Mouse (Mus musculus) erythroblast, embryonic 14.5 days (primary cell): ENCODE measurements around the gene Klhl15.

Source experiments
- GATA1 ChIP-seq: IDR thresholded peaks from 2 replicates; pipeline ENCODE4 v1.6.1; 2012; ENCODE audit warnings: low read length, inconsistent platforms, mixed read lengths
- TAL1 ChIP-seq: IDR thresholded peaks from 3 replicates; pipeline ENCODE4 v1.6.1; 2012; ENCODE audit warnings: low read length, inconsistent platforms, mixed read lengths

GRCm38 (mm10) chrX:94185156-94185555, 49.2 kb upstream of the Klhl15 start:
- TF ChIP-seq GATA1 (no peak), TAL1 (no peak)
